Mouse (Mus musculus) kidney, adult 2 months (tissue): ENCODE results near the gene Knop1.

ENCODE experiments used
- CTCF ChIP-seq: fragments of 200-500 bp; conservative IDR thresholded peaks from 2 replicates; pipeline ENCODE4 v1.5.1; 2011; ENCODE audit warnings: low read depth, mild to moderate bottlenecking, control low read depth, low read length, moderate library complexity, mixed read lengths; ENCODE audit not compliant: insufficient read depth, insufficient read length
- POLR2A ChIP-seq: fragments of 200-500 bp; IDR thresholded peaks from one replicate; pipeline ENCODE4 v1.6.1; 2011; ENCODE audit warnings: low read depth, low read length, control low read depth

GRCm38 (mm10) chr7:118895469-118896450, 39.7 kb upstream of the Knop1 start:
- TF ChIP-seq CTCF, result no peak
- TF ChIP-seq POLR2A, result no peak
